Mouse (Mus musculus) forebrain, embryonic 15.5 days (tissue): ENCODE results near the gene Msl1. TPM values are rescaled to one million over a fixed set of nuclear protein-coding genes. Genes with fewer than 3 reads are reported as not detected.

ENCODE experiments used
- ATAC-seq: fragments of 200-750 bp; cut with Nextera tagmentation; replicated peaks from 2 replicates; pipeline ENCODE4 v1.8.0; 2017; ENCODE audit warnings: mild to moderate bottlenecking, moderate TSS enrichment, moderate library complexity
- H3K27ac ChIP-seq: fragments of 300-500 bp; sonication (generic); replicated peaks from 2 replicates; pipeline ENCODE4 v1.5.1; 2015; ENCODE audit warnings: mild to moderate bottlenecking, inconsistent platforms
- H3K27me3 ChIP-seq: fragments of 300-500 bp; sonication (generic); 2 replicates; pipeline ENCODE4 v1.6.1; 2015; ENCODE audit warnings: inconsistent platforms
- H3K36me3 ChIP-seq: fragments of 300-500 bp; sonication (generic); 2 replicates; pipeline ENCODE4 v1.6.1; 2015; ENCODE audit warnings: mild to moderate bottlenecking, inconsistent platforms
- H3K4me1 ChIP-seq: fragments of 300-500 bp; sonication (generic); 2 replicates; pipeline ENCODE4 v1.6.1; 2015; ENCODE audit warnings: inconsistent platforms
- H3K4me2 ChIP-seq: fragments of 300-500 bp; sonication (generic); replicated peaks from 2 replicates; pipeline ENCODE4 v1.6.1; 2015; ENCODE audit warnings: mild to moderate bottlenecking, inconsistent platforms
- H3K4me3 ChIP-seq: fragments of 300-500 bp; sonication (generic); 2 replicates; pipeline ENCODE4 v1.5.1; 2015; ENCODE audit warnings: mild to moderate bottlenecking, inconsistent platforms
- H3K9ac ChIP-seq: fragments of 300-500 bp; sonication (generic); replicated peaks from 2 replicates; pipeline ENCODE4 v1.6.1; 2015; ENCODE audit warnings: mild to moderate bottlenecking, inconsistent platforms
- H3K9me3 ChIP-seq: fragments of 300-500 bp; sonication (generic); 2 replicates; pipeline ENCODE4 v1.6.1; 2016; ENCODE audit warnings: inconsistent platforms
- WGBS: fragments of 180-500 bp; shearing (Covaris S2); methylation state at CpG from one replicate; pipeline ENCODE4 v1.1.7; 2015; ENCODE audit warnings: mixed read lengths; 5-methylcytosine and 5-hydroxymethylcytosine counted together
- polyA plus RNA-seq: library from polyadenylated mRNA; unstranded; fragments of >200 nt; fragmentation: Nextera tagmentation; extraction: Ambion mirVana; gene quantifications from 2 replicates; pipeline ENCODE4 v1.2.1, GENCODE M21; 2015

Gene Msl1
- polyA plus RNA-seq, 1 experiment from 2014 or later, result 31.7 TPM

GRCm38 (mm10) chr11:98766346-98766745 lies 29.0 kb upstream of the Msl1 start:
- no peak overlapping the region; the same call in 1 of the 2 replicates for H3K9ac ChIP-seq
- H3K4me1 ChIP-seq, result peaks cover 58% of the 10 kb centered on the region
- H3K36me3 ChIP-seq, result peaks cover 74% of the 10 kb centered on the region
- no peak overlapping the region for H3K4me2 ChIP-seq
- no peaks in the 10 kb centered on the region for H3K9me3 ChIP-seq
- H3K4me3 ChIP-seq, result no peak overlapping the region
- H3K27me3 ChIP-seq, result no peaks in the 10 kb centered on the region
- ATAC-seq, result no peak
- WGBS, result 60% methylated on average over 2 of the region's 2 CpGs
- H3K27ac ChIP-seq, result peak overlapping the region; percentile 81

GRCm38 (mm10) chr11:98766816-98767215 lies 28.5 kb upstream of the Msl1 start:
- peak; percentile 13; the same call in 1 of the 2 replicates for ATAC-seq
- Histone ChIP-seq H3K9me3 (no peaks in the 10 kb centered on the region), H3K4me3 (no peak overlapping the region), H3K27ac (peak overlapping the region; percentile 81), H3K36me3 (peaks cover 70% of the 10 kb centered on the region), H3K4me1 (peaks cover 58% of the 10 kb centered on the region), H3K27me3 (no peaks in the 10 kb centered on the region), H3K4me2 (0 out of 2 replicates have a peak overlapping the region, but pooled peaks have one; percentile 15), H3K9ac (no peak overlapping the region; the same call in 1 of the 2 replicates)
- WGBS, result 36% methylated on average over 5 of the region's 5 CpGs

- no peaks in the 10 kb centered on the region for H3K27me3 ChIP-seq
- peak; percentile 52 for ATAC-seq
- H3K4me3 ChIP-seq, result no peak overlapping the region
- peak overlapping the region; percentile 15 for H3K4me2 ChIP-seq
- H3K36me3 ChIP-seq, result peaks cover 65% of the 10 kb centered on the region
- 24% methylated on average over 9 of the region's 9 CpGs for WGBS
- H3K27ac ChIP-seq, result peak overlapping the region; percentile 81
- no peaks in the 10 kb centered on the region for H3K9me3 ChIP-seq
- H3K9ac ChIP-seq, result no peak overlapping the region
- peaks cover 58% of the 10 kb centered on the region for H3K4me1 ChIP-seq
Measured at GRCm38 (mm10) chr11:98767276-98767675, 28.0 kb upstream of the Msl1 start.

GRCm38 (mm10) chr11:98767713-98768112 lies 27.6 kb upstream of the Msl1 start:
- Histone ChIP-seq H3K9ac (0 out of 2 replicates have a peak overlapping the region, but pooled peaks have one; percentile 31), H3K27ac (peak overlapping the region; percentile 81), H3K9me3 (no peaks in the 10 kb centered on the region), H3K36me3 (peaks cover 61% of the 10 kb centered on the region), H3K27me3 (no peaks in the 10 kb centered on the region), H3K4me1 (peaks cover 62% of the 10 kb centered on the region), H3K4me3 (peak overlapping the region; percentile 19; the same call in 1 of the 2 replicates), H3K4me2 (peak overlapping the region; percentile 36)
- 9% methylated on average over 4 of the region's 4 CpGs for WGBS
- 0 out of 2 replicates have a peak, but pooled peaks have one; percentile 5 for ATAC-seq

GRCm38 (mm10) chr11:98768127-98769006 lies 26.9 kb upstream of the Msl1 start:
- 25% methylated on average over 37 of the region's 39 CpGs for WGBS

GRCm38 (mm10) chr11:98769007-98769954 lies 26.0 kb upstream of the Msl1 start:
- H3K4me2 ChIP-seq, result 0 out of 2 replicates have a peak overlapping the region, but pooled peaks have one; percentile 36

More at GRCm38 (mm10) chr11:98768127-98769006, 26.9 kb upstream of the Msl1 start:
- H3K4me2 ChIP-seq, result peak overlapping the region; percentile 36
- no peaks in the 10 kb centered on the region for H3K27me3 ChIP-seq
- no peak for ATAC-seq
- H3K4me1 ChIP-seq, result peaks cover 68% of the 10 kb centered on the region
- H3K27ac ChIP-seq, result peak overlapping the region; percentile 81
- peak overlapping the region; percentile 31 for H3K9ac ChIP-seq
- H3K9me3 ChIP-seq, result no peaks in the 10 kb centered on the region
- peaks cover 54% of the 10 kb centered on the region for H3K36me3 ChIP-seq
- peak overlapping the region; percentile 19; the same call in 1 of the 2 replicates for H3K4me3 ChIP-seq

GRCm38 (mm10) chr11:98770096-98770975 lies 25.0 kb upstream of the Msl1 start:
- peaks cover 78% of the 10 kb centered on the region for H3K4me1 ChIP-seq
- H3K4me2 ChIP-seq, result no peak overlapping the region
- no peak overlapping the region for H3K4me3 ChIP-seq
- peaks cover 36% of the 10 kb centered on the region for H3K36me3 ChIP-seq
- no peak overlapping the region for H3K9ac ChIP-seq
- 87% methylated on average over 26 of the region's 26 CpGs for WGBS
- no peaks in the 10 kb centered on the region for H3K27me3 ChIP-seq
- no peaks in the 10 kb centered on the region for H3K9me3 ChIP-seq
- no peak for ATAC-seq
- H3K27ac ChIP-seq, result peak overlapping the region; percentile 41

More at GRCm38 (mm10) chr11:98769007-98769954, 26.0 kb upstream of the Msl1 start:
- ATAC-seq, result no peak
- H3K4me1 ChIP-seq, result peaks cover 78% of the 10 kb centered on the region
- peaks cover 45% of the 10 kb centered on the region for H3K36me3 ChIP-seq
- no peak overlapping the region for H3K4me3 ChIP-seq
- no peaks in the 10 kb centered on the region for H3K27me3 ChIP-seq
- no peaks in the 10 kb centered on the region for H3K9me3 ChIP-seq
- H3K27ac ChIP-seq, result peak overlapping the region; percentile 81
- 87% methylated on average over 25 of the region's 25 CpGs for WGBS
- H3K9ac ChIP-seq, result no peak overlapping the region

GRCm38 (mm10) chr11:98771131-98771530 lies 24.2 kb upstream of the Msl1 start:
- H3K4me3 ChIP-seq, result no peak overlapping the region
- peaks cover 78% of the 10 kb centered on the region for H3K4me1 ChIP-seq
- H3K36me3 ChIP-seq, result peaks cover 29% of the 10 kb centered on the region
- no peaks in the 10 kb centered on the region for H3K27me3 ChIP-seq
- no peak for ATAC-seq
- no peaks in the 10 kb centered on the region for H3K9me3 ChIP-seq
- H3K27ac ChIP-seq, result peak overlapping the region; percentile 41
- WGBS, result 91% methylated on average over 18 of the region's 18 CpGs
- no peak overlapping the region for H3K4me2 ChIP-seq
- H3K9ac ChIP-seq, result no peak overlapping the region

GRCm38 (mm10) chr11:98771844-98772525 lies 23.3 kb upstream of the Msl1 start:
- no peak for ATAC-seq
- no peak overlapping the region for H3K4me3 ChIP-seq
- H3K4me2 ChIP-seq, result no peak overlapping the region
- no peaks in the 10 kb centered on the region for H3K9me3 ChIP-seq
- peaks cover 29% of the 10 kb centered on the region for H3K36me3 ChIP-seq
- no peak overlapping the region for H3K9ac ChIP-seq
- H3K4me1 ChIP-seq, result peaks cover 75% of the 10 kb centered on the region
- no peak overlapping the region for H3K27ac ChIP-seq
- WGBS, result 90% methylated on average over 11 of the region's 11 CpGs
- H3K27me3 ChIP-seq, result no peaks in the 10 kb centered on the region

GRCm38 (mm10) chr11:98772667-98773171 lies 22.6 kb upstream of the Msl1 start:
- Histone ChIP-seq H3K4me1 (peaks cover 70% of the 10 kb centered on the region), H3K27me3 (no peaks in the 10 kb centered on the region), H3K9me3 (no peaks in the 10 kb centered on the region), H3K9ac (no peak overlapping the region), H3K36me3 (peaks cover 29% of the 10 kb centered on the region), H3K4me3 (no peak overlapping the region), H3K4me2 (peak overlapping the region; percentile 88; the same call in 1 of the 2 replicates), H3K27ac (peak overlapping the region; percentile 7; the same call in 1 of the 2 replicates)
- 81% methylated on average over 8 of the region's 8 CpGs for WGBS
- ATAC-seq, result no peak
